Mouse (Mus musculus) myocyte (in vitro differentiated cells): ENCODE data around the gene Naa25.

Experiments
- E2F4 ChIP-seq: IDR thresholded peaks from one replicate; pipeline ENCODE4 v1.6.1; 2011; ENCODE audit warnings: mild to moderate bottlenecking, control low read depth, moderate library complexity; ENCODE audit not compliant: insufficient read depth
- MAX ChIP-seq: IDR thresholded peaks from one replicate; pipeline ENCODE4 v1.6.1; 2011; ENCODE audit warnings: low read depth, mild to moderate bottlenecking, control low read depth
- POLR2A ChIP-seq: IDR thresholded peaks from one replicate; pipeline ENCODE4 v1.6.1; 2011; ENCODE audit warnings: low read depth, mild to moderate bottlenecking, control low read depth, moderate library complexity; ENCODE audit not compliant: insufficient read length
- POLR2AphosphoS2 ChIP-seq: IDR thresholded peaks from one replicate; pipeline ENCODE4 v1.6.1; 2011; ENCODE audit warnings: low read depth, control low read depth; ENCODE audit not compliant: insufficient read length
- REST ChIP-seq: IDR thresholded peaks from one replicate; pipeline ENCODE4 v1.6.1; 2011; ENCODE audit warnings: mild to moderate bottlenecking, control low read depth, moderate library complexity; ENCODE audit not compliant: insufficient read depth, insufficient read length
- TCF12 ChIP-seq: IDR thresholded peaks from one replicate; pipeline ENCODE4 v1.6.1; 2011; ENCODE audit warnings: mild to moderate bottlenecking, control low read depth; ENCODE audit not compliant: poor library complexity, insufficient read depth, severe bottlenecking
- TCF3 ChIP-seq: IDR thresholded peaks from one replicate; pipeline ENCODE4 v1.6.1; 2011; ENCODE audit warnings: low read depth, control low read depth; ENCODE audit not compliant: insufficient read length
- USF1 ChIP-seq: IDR thresholded peaks from one replicate; pipeline ENCODE4 v1.6.1; 2011; ENCODE audit warnings: low read depth, mild to moderate bottlenecking, control low read depth, moderate library complexity

- TF ChIP-seq POLR2A, result no peak
- no peak for TF ChIP-seq MAX
- TF ChIP-seq REST, result no peak
- TF ChIP-seq POLR2AphosphoS2, result peak; percentile 57
- TF ChIP-seq TCF12, result no peak
- TF ChIP-seq USF1, result no peak
- TF ChIP-seq TCF3, result no peak
- TF ChIP-seq E2F4, result no peak
These were observed 63.8 kb downstream of the Naa25 start for GRCm38 (mm10) chr5:121461339-121462170.
